Mouse (Mus musculus) MEL (cell line): Measurements from ENCODE around the gene Tbc1d16. TPM values are rescaled to one million over a fixed set of nuclear protein-coding genes. Genes with fewer than 3 reads are reported as not detected.

Source experiments
- DNase-seq: peaks from one replicate; pipeline ENCODE4 v3.0.0; 2011; ENCODE audit warnings: low read depth, low spot score
- H3K27ac ChIP-seq: 2 replicates; pipeline ENCODE4 v1.5.1; 2012; ENCODE audit warnings: low read depth, mild to moderate bottlenecking, control low read depth, low read length, moderate library complexity; ENCODE audit not compliant: control insufficient read depth
- H3K27me3 ChIP-seq, 2 experiments: fragments of 150-350 bp in 1 of 2; sonication (generic) in 1 of 2; 2 replicates each; pipeline ENCODE4 v1.6.1; 2012; ENCODE audit warnings: low read length in 2 of 2, mild to moderate bottlenecking in 2 of 2, improper control_type of control experiment in 1 of 2, moderate library complexity in 1 of 2; ENCODE audit not compliant: insufficient read depth in 2 of 2, control insufficient read depth in 1 of 2
- H3K36me3 ChIP-seq, 2 experiments: 2 replicates each; pipeline ENCODE4 v1.6.1; 2012 to 2014; ENCODE audit warnings: low read length in 2 of 2, improper control_type of control experiment in 1 of 2, inconsistent platforms in 1 of 2, mild to moderate bottlenecking in 1 of 2; ENCODE audit not compliant: insufficient read depth in 2 of 2, control insufficient read depth in 1 of 2
- H3K4me1 ChIP-seq, 2 experiments: fragments of 150-350 bp in 1 of 2; sonication (generic) in 1 of 2; 2 replicates each; pipeline ENCODE4 v1.6.1; 2012; ENCODE audit warnings: low read length in 2 of 2, improper control_type of control experiment in 1 of 2, mild to moderate bottlenecking in 1 of 2; ENCODE audit not compliant: insufficient read depth in 2 of 2, control insufficient read depth in 1 of 2
- H3K4me3 ChIP-seq, 2 experiments: fragments of 150-350 bp in 1 of 2; sonication (generic) in 1 of 2; 2 replicates each; pipeline ENCODE4 v1.5.1; 2012; ENCODE audit warnings: low read depth in 2 of 2, low read length in 2 of 2, mild to moderate bottlenecking in 2 of 2, moderate library complexity in 2 of 2, control low read depth in 1 of 2, improper control_type of control experiment in 1 of 2; ENCODE audit not compliant: control insufficient read depth in 1 of 2, insufficient read depth in 1 of 2
- H3K79me2 ChIP-seq: 2 replicates; pipeline ENCODE4 v1.6.1; 2012; ENCODE audit warnings: mild to moderate bottlenecking, low read length, moderate library complexity; ENCODE audit not compliant: control insufficient read depth, poor library complexity, insufficient read depth
- H3K9ac ChIP-seq: 2 replicates; pipeline ENCODE4 v1.6.1; 2012; ENCODE audit warnings: low read depth, mild to moderate bottlenecking, control low read depth, low read length, moderate library complexity; ENCODE audit not compliant: control insufficient read depth, poor library complexity, severe bottlenecking
- H3K9me3 ChIP-seq: fragments of 150-350 bp; sonication (generic); replicated peaks from 2 replicates; pipeline ENCODE4 v1.6.1; 2012; ENCODE audit warnings: mild to moderate bottlenecking, low read length, improper control_type of control experiment, moderate library complexity; ENCODE audit not compliant: insufficient read depth
- BHLHE40 ChIP-seq: IDR thresholded peaks from 2 replicates; pipeline ENCODE4 v1.6.1; 2012; ENCODE audit warnings: low read depth, mild to moderate bottlenecking, inconsistent platforms, low read length, improper control_type of control experiment, borderline replicate concordance
- E2F4 ChIP-seq: IDR thresholded peaks from 2 replicates; pipeline ENCODE4 v1.6.1; 2011; ENCODE audit warnings: low read depth, low read length, improper control_type of control experiment, borderline replicate concordance
- EP300 ChIP-seq, 2 experiments: IDR thresholded peaks; 2 replicates each; pipeline ENCODE4 v1.6.1; 2011; ENCODE audit warnings: improper control_type of control experiment in 2 of 2, low read length in 2 of 2, low read depth in 1 of 2, mild to moderate bottlenecking in 1 of 2
- GABPA ChIP-seq: IDR thresholded peaks from 2 replicates; pipeline ENCODE4 v1.6.1; 2012; ENCODE audit warnings: low read depth, mild to moderate bottlenecking, inconsistent platforms, low read length, improper control_type of control experiment, moderate library complexity
- MYC ChIP-seq: IDR thresholded peaks from 2 replicates; pipeline ENCODE4 v1.6.1; 2011; ENCODE audit warnings: low read depth, mild to moderate bottlenecking, low read length, improper control_type of control experiment, moderate library complexity
- NRF1 ChIP-seq: IDR thresholded peaks from 2 replicates; pipeline ENCODE4 v1.6.1; 2014; ENCODE audit warnings: low read depth, mild to moderate bottlenecking, inconsistent platforms, low read length, improper control_type of control experiment, moderate library complexity; ENCODE audit not compliant: poor library complexity, insufficient read depth, severe bottlenecking
- POLR2A ChIP-seq, 2 experiments: IDR thresholded peaks; 2 replicates each; pipeline ENCODE4 v1.6.1; 2011 to 2012; ENCODE audit warnings: low read length in 2 of 2, mild to moderate bottlenecking in 2 of 2, control low read depth in 1 of 2, improper control_type of control experiment in 1 of 2, low read depth in 1 of 2, moderate library complexity in 1 of 2; ENCODE audit not compliant: control insufficient read depth in 1 of 2, insufficient read depth in 1 of 2, poor library complexity in 1 of 2
- POLR2AphosphoS2 ChIP-seq: IDR thresholded peaks from 2 replicates; pipeline ENCODE4 v1.6.1; 2011; ENCODE audit warnings: low read length, improper control_type of control experiment
- SIN3A ChIP-seq: IDR thresholded peaks from 2 replicates; pipeline ENCODE4 v1.6.1; 2012; ENCODE audit warnings: low read length, improper control_type of control experiment, inconsistent platforms
- SMC3 ChIP-seq: IDR thresholded peaks from 2 replicates; pipeline ENCODE4 v1.6.1; 2011; ENCODE audit warnings: low read depth, low read length, improper control_type of control experiment
- TBP ChIP-seq: IDR thresholded peaks from 2 replicates; pipeline ENCODE4 v1.8.0; 2011; ENCODE audit warnings: low read depth, low read length, improper control_type of control experiment
- TCF12 ChIP-seq: IDR thresholded peaks from 2 replicates; pipeline ENCODE4 v1.6.1; 2014; ENCODE audit warnings: low read depth, mild to moderate bottlenecking, inconsistent platforms, low read length, improper control_type of control experiment, moderate library complexity
- USF1 ChIP-seq: IDR thresholded peaks from 2 replicates; pipeline ENCODE4 v1.6.1; 2014; ENCODE audit warnings: low read depth, mild to moderate bottlenecking, inconsistent platforms, low read length, improper control_type of control experiment, moderate library complexity
- ZNF384 ChIP-seq: IDR thresholded peaks from 2 replicates; pipeline ENCODE4 v1.6.1; 2012; ENCODE audit warnings: low read depth, mild to moderate bottlenecking, inconsistent platforms, low read length, improper control_type of control experiment
- polyA plus RNA-seq, 2 experiments: library from polyadenylated mRNA; stranded (reverse) in 1 of 2; unstranded in 1 of 2; fragments of >175 nt in 1 of 2; fragments of >200 nt in 1 of 2; gene quantifications; 2 replicates each; pipeline versions ENCODE4 v1.2.1 to v1.2.4; 2012; ENCODE audit warnings: low replicate concordance in 2 of 2, low read depth in 1 of 2; ENCODE audit not compliant: insufficient read length in 2 of 2, insufficient read depth in 1 of 2, missing spikeins in 1 of 2
- total RNA-seq: library from RNA; depleted of rRNA; stranded (reverse); fragments of 300-350 nt; gene quantifications from 2 replicates; pipeline ENCODE4 v1.2.3, GENCODE M21; 2012

The Tbc1d16 gene
- total and polyA plus RNA-seq, 3 experiments, result 13.6 to 19.2 TPM; not detected in 1

GRCm38 (mm10) chr11:119150442-119150841 lies 77.9 kb downstream of the Tbc1d16 start:
- no peak overlapping the region for H3K9ac ChIP-seq
- DNase-seq, result no peak
- H3K4me3 ChIP-seq, result no peak overlapping the region

GRCm38 (mm10) chr11:119148829-119149228 lies 79.5 kb downstream of the Tbc1d16 start:
- H3K36me3 ChIP-seq, result no peaks in the 10 kb centered on the region; a peak in 1 of 4 replicates
- no peaks in the 10 kb centered on the region for H3K79me2 ChIP-seq
- no peaks in the 10 kb centered on the region for H3K27me3 ChIP-seq
- H3K4me1 ChIP-seq, result no peaks in the 10 kb centered on the region
- no peak overlapping the region for H3K27ac ChIP-seq
- DNase-seq, result no peak
- no peaks in the 10 kb centered on the region for H3K9me3 ChIP-seq
- no peak for TF ChIP-seq MYC
- H3K4me3 ChIP-seq, result no peak overlapping the region
- no peak overlapping the region for H3K9ac ChIP-seq

More at GRCm38 (mm10) chr11:119150442-119150841, 77.9 kb downstream of the Tbc1d16 start:
- Histone ChIP-seq H3K27me3 (no peaks in the 10 kb centered on the region), H3K79me2 (no peaks in the 10 kb centered on the region), H3K9me3 (no peaks in the 10 kb centered on the region), H3K4me1 (no peaks in the 10 kb centered on the region), H3K36me3 (no peaks in the 10 kb centered on the region; a peak in 1 of 4 replicates), H3K27ac (no peak overlapping the region)
- TF ChIP-seq TCF12 (no peak), EP300 (IDR thresholded peaks at IDR 0.05; ENCODE audit: low read depth in 1 of 2, low read length in 2 of 2) (no peak), E2F4 (no peak), BHLHE40 (no peak), ZNF384 (no peak), NRF1 (no peak), USF1 (no peak)

- Histone ChIP-seq H3K9me3 (no peaks in the 10 kb centered on the region), H3K79me2 (no peaks in the 10 kb centered on the region), H3K4me3 (no peak overlapping the region), H3K27ac (no peak overlapping the region)
- DNase-seq, result no peak
- TF ChIP-seq SIN3A (no peak), POLR2A (IDR thresholded peaks at IDR 0.05; ENCODE audit: control insufficient read depth in 1 of 2, insufficient read depth in 1 of 2, low read depth in 1 of 2, low read length in 2 of 2, poor library complexity in 1 of 2) (no peak), GABPA (no peak), E2F4 (no peak), ZNF384 (no peak), SMC3 (no peak), POLR2AphosphoS2 (no peak), TBP (no peak)
- TF ChIP-seq, all 39 proteins: peak for 0
- Histone ChIP-seq H3K36me3 (no peaks in the 10 kb centered on the region; a peak in 1 of 4 replicates), H3K9ac (no peak overlapping the region), H3K4me1 (no peaks in the 10 kb centered on the region), H3K27me3 (no peaks in the 10 kb centered on the region)
Observed at GRCm38 (mm10) chr11:119147153-119147552, 81.1 kb downstream of the Tbc1d16 start.
